Mouse (Mus musculus): Measurements from ENCODE around the gene Trim9.

Trim9 gene

DNA sequence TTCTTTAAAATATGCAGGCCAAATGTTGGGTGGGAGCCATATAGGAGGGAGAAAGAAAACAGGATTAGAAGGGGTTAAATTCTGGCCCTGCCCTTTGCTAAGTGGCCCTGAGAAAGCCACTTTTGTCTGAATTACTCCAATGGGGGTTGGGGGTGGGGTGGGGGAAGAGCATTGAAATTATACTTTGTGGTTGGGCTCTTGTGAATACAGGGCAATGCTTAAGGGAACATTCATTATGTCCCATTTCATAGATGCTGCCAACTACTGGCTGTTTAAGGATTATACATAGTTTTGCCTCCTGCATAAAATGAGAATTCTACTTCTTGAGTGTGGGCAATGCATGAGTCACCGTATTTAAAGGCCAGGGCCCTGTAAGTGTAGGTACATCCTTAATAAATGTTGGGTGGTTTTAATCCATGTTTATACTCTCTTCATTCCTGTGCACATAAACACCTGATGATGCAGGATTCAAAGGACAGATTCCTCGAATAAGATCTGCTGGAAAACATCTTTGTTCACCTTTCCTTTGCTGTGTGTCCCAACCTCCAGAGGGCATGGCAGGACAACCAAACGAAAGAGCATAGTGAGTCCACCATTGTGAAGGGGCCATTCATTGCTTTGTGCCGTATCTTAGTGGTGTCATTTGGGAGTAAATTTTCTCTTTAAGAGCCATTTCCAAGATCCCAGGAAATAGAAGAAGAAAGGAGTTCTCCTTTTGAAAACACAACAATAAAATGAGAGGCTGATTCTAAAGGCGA lies 53.3 kb downstream of the Trim9 start:
- H3K27me3 ChIP-seq (ENCODE audit: control insufficient read depth, insufficient read depth, low read length, poor library complexity, severe bottlenecking) = no peaks in the 10 kb centered on the region
- no peak for DNase-seq (ENCODE audit: low read depth, low spot score)
- H3K36me3 ChIP-seq (ENCODE audit: control insufficient read depth, insufficient read depth, low read length, poor library complexity, severe bottlenecking) = no peaks in the 10 kb centered on the region

DNA sequence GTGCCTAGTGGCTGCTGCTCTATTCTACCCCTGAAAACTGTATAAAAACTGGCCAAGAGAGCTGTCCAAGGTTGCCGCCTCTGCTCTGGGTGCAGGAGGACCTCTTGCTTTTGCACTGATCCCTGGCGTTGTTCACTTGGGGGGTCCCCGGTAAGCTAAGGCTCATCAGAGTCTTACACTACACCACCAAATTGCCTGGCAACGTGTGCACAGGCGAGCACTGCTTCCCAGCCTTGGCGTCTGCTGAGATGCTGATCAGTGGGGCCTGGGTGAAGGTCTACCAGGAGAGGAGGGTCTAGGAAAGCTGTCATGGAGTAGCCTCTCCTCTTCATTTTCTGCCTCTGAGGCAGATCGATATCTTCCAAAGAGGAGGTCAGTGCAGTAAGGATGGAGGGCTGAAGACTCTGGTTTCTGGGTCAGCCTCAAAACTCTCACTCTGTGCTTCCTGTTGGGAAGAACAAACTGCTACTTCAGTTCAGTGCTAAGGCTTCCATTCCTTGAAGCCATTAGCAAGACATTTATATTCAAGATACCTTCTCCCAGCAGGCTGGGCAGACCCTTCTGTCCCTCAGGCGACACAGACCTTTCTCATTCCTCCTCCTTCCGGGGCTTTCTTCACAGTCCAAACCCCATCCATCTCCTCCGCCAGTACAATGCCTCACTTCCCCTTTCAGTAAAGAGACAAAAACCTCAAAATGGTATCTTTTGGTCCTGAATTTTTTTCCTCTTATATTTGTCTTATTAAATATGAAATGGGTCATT lies 54.1 kb downstream of the Trim9 start:
- no peak for DNase-seq (ENCODE audit: low read depth, low spot score)
- no peaks in the 10 kb centered on the region for H3K27me3 ChIP-seq (ENCODE audit: control insufficient read depth, insufficient read depth, low read length, poor library complexity, severe bottlenecking)
- no peaks in the 10 kb centered on the region for H3K36me3 ChIP-seq (ENCODE audit: control insufficient read depth, insufficient read depth, low read length, poor library complexity, severe bottlenecking)

DNA sequence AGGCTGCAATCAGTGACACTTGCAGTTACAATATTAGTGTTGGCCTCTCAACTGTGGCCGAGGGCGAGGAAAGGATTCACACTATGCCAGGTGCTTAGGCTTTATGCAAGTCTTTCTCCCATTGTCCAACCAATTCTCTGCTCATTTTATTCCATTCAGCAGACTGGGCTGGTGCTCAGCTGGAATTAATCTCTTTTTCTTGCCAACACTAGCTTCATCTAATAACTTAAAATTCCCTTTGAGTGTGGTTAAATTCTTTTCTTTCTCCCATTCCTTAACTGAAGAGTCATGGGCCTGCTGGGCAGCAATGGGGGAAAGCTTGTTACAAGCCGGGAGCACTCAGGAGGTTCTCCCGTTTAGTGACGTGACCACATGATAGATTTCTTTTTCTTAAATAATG lies 61.9 kb downstream of the Trim9 start:
- DNase-seq (ENCODE audit: low read depth, low spot score) = no peak
- Histone ChIP-seq H3K36me3 (ENCODE audit: control insufficient read depth, insufficient read depth, low read length, poor library complexity, severe bottlenecking) (no peaks in the 10 kb centered on the region), H3K27me3 (ENCODE audit: control insufficient read depth, insufficient read depth, low read length, poor library complexity, severe bottlenecking) (no peaks in the 10 kb centered on the region)

DNA sequence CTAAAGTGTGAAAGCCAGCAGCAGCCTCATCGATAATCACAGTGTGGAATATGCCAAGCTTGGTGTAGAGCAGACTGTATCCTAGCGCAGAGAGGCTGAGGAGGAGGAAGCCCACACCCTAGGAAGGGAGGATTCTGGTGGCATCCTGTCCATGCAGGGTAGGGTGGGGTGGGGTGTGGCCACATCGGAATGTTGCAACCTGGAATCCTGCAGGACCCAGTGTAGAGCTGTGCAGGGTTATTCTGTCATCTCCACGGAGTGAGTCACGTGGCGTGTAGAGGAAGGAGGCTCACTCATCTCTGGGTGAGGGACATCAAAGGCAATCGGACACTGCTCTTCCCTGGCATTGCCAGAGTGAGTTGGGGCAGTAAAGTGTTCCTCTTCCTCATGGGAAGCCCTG lies 62.4 kb downstream of the Trim9 start:
- no peaks in the 10 kb centered on the region for H3K27me3 ChIP-seq (ENCODE audit: control insufficient read depth, insufficient read depth, low read length, poor library complexity, severe bottlenecking)
- no peaks in the 10 kb centered on the region for H3K36me3 ChIP-seq (ENCODE audit: control insufficient read depth, insufficient read depth, low read length, poor library complexity, severe bottlenecking)
- no peak for DNase-seq (ENCODE audit: low read depth, low spot score)

DNA sequence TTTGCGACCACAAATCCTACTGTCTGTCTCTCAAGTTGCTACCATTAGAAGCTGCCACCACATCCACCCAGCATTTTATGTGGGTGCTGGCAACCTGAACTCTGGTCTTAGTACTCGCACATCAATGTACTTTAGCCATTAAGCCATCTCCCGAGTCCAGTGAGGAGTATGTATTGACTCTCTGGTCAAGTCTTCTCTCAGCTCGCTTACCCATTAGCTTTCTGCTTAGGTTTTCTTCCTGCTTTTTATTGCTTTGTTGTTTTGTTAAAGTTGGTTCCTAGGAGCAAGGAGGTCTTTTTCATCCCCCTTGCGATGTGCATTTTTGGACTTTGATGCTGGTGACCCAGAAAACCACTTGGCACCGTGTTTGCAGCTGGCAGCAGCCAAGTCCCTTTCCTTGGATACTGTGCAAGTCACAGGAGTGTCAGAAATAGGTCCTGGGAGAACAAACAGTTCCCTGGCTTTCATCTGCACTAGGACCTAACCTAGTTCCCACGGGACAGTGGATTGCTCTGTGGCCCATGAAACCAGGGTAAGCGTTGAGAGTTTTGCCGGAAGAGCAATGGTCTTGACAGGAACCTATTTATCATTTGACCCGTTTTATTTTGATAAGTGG lies 64.2 kb downstream of the Trim9 start:
- Histone ChIP-seq H3K36me3 (ENCODE audit: control insufficient read depth, insufficient read depth, low read length, poor library complexity, severe bottlenecking) (no peaks in the 10 kb centered on the region), H3K27me3 (ENCODE audit: control insufficient read depth, insufficient read depth, low read length, poor library complexity, severe bottlenecking) (no peaks in the 10 kb centered on the region)
- DNase-seq (ENCODE audit: low read depth, low spot score) = no peak

DNA sequence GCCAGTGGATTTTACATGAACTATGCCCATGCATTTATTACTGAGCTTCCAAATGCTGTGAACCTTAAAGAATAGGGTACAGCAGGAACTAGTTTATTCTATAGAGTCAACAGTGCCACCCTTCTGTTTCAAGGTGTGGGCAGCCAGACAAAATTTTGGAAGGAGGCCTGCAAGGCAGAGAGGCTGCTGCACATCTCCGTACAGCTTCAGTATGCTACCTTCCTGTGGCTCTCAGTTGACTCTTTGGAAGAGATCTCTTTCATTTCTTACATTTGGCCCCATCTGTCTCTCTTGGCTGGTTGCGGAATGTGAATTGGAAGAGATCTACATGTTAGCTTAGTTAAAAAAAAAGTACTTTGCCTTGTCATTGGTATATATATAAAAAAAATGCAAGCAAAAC lies 66.5 kb downstream of the Trim9 start:
- no peaks in the 10 kb centered on the region for H3K27me3 ChIP-seq (ENCODE audit: control insufficient read depth, insufficient read depth, low read length, poor library complexity, severe bottlenecking)
- no peaks in the 10 kb centered on the region for H3K36me3 ChIP-seq (ENCODE audit: control insufficient read depth, insufficient read depth, low read length, poor library complexity, severe bottlenecking)
- DNase-seq (ENCODE audit: low read depth, low spot score) = no peak

DNA sequence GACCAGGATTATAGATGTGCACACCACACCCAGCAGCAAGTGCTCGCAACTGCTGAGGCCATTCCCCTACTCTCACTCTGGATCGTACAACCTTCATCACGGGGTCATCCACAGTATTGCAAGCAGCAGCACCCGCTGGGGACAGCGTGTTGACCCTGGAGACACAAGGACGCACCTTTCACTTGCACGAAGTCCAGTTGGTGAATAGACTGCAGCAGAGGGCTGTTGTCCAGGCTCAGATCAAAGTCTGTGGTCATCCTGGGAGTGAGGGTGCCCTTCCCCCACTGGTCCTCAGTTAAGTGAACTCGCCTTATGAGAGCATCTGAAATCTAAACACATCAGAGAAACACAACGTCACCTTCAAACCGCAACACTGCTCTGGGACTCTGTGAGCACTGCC lies 67.0 kb downstream of the Trim9 start:
- H3K36me3 ChIP-seq (ENCODE audit: control insufficient read depth, insufficient read depth, low read length, poor library complexity, severe bottlenecking) = no peaks in the 10 kb centered on the region
- DNase-seq (ENCODE audit: low read depth, low spot score) = no peak
- H3K27me3 ChIP-seq (ENCODE audit: control insufficient read depth, insufficient read depth, low read length, poor library complexity, severe bottlenecking) = no peaks in the 10 kb centered on the region

DNA sequence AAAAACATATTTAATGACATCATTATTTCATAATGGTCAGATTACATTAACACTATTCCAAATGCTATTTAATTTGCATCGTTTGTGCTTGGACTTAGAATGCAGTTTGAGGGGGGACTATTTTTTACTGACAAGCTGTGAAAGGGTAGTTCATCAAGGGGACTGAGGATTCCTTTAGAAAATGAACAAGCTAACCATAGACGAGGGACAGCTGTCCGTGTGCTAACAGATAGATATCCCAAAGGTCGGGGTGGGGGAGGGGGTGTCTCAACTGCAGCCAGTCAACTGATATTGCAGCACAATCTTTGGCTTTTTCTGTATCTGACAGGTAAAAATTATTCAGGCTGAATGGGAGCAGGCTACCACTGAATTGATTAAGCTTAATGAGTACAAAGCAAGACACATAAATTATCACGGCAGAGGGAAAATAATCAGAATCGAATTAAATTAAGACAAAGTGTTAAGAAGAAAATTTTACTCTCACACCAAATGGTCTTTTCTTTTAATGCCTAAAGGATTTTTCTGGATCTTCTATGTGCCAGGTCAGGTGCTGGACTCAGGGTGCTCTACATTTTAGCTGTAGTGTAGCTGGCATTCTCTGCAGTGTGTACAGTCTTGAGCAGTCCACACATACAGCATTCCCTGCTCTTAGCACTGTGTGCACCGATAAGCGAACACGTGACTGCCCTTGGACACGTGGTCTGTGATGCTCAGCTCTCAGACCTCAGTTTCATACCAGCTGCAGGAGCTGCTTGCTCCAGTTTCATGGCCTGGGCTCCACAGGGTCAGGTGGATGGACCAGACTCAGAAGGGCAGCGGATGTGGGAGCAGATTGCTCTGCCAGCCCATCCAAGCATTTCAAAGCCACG lies 70.1 kb downstream of the Trim9 start:
- DNase-seq (ENCODE audit: low read depth, low spot score) = no peak
- Histone ChIP-seq H3K36me3 (ENCODE audit: control insufficient read depth, insufficient read depth, low read length, poor library complexity, severe bottlenecking) (no peaks in the 10 kb centered on the region), H3K27me3 (ENCODE audit: control insufficient read depth, insufficient read depth, low read length, poor library complexity, severe bottlenecking) (no peaks in the 10 kb centered on the region)

DNA sequence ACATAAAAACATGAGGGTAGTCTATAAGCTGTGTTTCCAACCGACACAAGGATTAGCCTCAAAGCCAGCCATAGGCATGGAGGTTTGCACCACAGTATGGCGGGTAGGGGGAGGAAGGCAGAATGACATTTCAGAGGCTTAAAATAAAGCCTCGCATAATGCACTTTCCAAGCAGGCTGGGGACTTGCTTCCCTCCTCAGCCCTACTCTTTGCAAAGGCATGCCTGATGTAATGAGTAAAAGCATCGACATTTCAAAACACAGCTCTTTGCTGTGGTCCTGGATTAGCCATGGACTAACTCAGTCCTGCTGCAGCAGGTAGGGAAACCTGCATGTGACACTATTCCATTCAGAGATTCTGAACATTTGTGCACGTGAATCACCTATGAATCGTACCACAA lies 77.7 kb downstream of the Trim9 start:
- H3K27me3 ChIP-seq (ENCODE audit: control insufficient read depth, insufficient read depth, low read length, poor library complexity, severe bottlenecking) = no peaks in the 10 kb centered on the region
- H3K36me3 ChIP-seq (ENCODE audit: control insufficient read depth, insufficient read depth, low read length, poor library complexity, severe bottlenecking) = no peaks in the 10 kb centered on the region
- no peak for DNase-seq (ENCODE audit: low read depth, low spot score)

DNA sequence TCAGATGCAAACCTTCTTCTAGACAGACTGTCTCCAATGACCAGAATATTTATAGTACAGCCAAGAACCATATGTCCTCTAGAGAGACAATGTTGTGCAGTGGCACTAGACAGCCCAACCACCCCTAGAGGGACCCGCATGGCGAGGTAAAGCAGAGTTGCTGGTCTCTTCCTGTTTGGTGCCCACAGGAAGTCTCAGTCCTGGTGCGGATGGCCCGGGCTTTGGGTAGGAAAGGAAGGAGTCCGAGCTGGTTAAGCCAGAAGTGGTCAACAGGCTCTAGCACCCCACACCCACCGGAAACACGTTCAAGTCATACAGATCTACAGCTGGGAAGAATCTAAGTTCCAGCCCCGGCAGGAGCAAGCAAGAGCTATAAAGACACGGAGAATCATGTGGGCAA lies 80.1 kb downstream of the Trim9 start:
- no peaks in the 10 kb centered on the region for H3K36me3 ChIP-seq (ENCODE audit: control insufficient read depth, insufficient read depth, low read length, poor library complexity, severe bottlenecking)
- DNase-seq (ENCODE audit: low read depth, low spot score) = peak; percentile 2
- H3K27me3 ChIP-seq (ENCODE audit: control insufficient read depth, insufficient read depth, low read length, poor library complexity, severe bottlenecking) = no peaks in the 10 kb centered on the region

DNA sequence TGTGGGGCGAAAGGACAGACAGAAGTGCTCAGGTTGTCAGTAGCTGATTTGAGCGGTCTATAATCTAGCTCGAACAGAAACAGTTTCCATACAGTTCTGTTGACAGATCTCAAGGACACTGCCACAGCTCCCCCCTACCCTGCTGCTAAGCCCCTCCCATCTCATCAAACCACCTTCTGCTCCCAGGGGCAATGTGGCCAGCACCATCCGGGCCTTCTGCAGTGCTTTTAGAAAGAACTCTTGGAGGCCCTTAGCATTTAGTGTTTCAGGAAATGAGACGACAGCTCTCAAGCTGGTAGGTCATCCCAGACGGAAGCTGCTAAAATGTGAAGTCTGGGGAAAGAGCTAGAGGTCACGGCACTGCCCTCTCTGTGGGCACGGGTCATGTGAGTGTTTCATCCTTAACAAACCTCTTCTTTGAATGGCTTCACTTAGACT lies 80.9 kb downstream of the Trim9 start:
- DNase-seq (ENCODE audit: low read depth, low spot score) = peak; percentile 35
- H3K27me3 ChIP-seq (ENCODE audit: control insufficient read depth, insufficient read depth, low read length, poor library complexity, severe bottlenecking) = no peaks in the 10 kb centered on the region
- H3K36me3 ChIP-seq (ENCODE audit: control insufficient read depth, insufficient read depth, low read length, poor library complexity, severe bottlenecking) = no peaks in the 10 kb centered on the region

DNA sequence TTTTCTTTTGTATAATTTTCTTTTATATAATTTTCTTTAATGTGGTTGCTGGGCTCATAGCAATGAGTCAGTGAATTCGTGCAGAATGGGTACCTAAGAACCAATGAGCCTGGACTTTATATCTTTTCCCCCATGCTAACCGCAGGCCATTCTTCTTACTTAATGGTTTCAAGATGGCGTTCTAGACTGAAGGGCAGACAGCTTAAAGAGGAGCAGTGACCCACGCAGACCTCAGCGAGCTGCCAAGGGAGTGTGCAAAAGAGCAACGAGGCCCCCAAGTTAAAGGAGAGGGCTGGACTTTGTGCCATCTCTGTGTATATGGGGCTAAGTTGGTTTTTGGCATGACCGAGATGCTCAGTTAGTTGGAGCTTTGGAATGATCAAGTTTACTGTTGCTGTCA lies 83.7 kb downstream of the Trim9 start:
- Histone ChIP-seq H3K27me3 (ENCODE audit: control insufficient read depth, insufficient read depth, low read length, poor library complexity, severe bottlenecking) (no peaks in the 10 kb centered on the region), H3K36me3 (ENCODE audit: control insufficient read depth, insufficient read depth, low read length, poor library complexity, severe bottlenecking) (no peaks in the 10 kb centered on the region)
- no peak for DNase-seq (ENCODE audit: low read depth, low spot score)

DNA sequence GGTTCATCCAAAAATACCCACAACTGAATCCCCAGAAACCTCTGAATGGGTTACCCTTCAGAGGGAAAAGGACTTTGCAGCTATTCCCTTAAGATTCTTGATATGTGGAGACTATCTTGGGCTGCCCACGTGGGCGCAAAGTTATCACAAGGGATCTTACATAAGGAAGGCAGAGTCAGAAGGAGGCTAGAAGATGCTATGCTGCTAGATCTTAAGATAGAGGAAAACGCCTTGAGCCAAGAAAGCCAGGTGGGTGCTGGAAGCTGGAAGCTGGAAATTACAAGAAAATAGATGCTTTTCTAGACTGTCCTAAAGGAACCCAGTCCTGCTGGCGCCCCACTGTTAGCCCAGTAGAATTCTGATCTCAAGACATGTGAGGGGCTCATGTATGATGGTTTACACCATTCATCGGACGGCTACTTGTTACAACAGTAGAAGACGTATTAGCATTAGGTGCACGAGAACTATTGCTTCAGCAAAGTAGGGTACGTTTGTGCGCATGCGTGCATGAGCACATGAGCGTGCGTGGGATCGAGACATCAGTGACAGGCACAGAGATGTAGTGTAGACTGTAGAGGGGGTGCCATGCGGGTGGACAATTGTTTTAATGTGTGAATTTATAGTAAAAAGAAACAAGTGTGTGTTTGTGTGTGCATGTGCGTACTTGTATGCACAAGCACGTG lies 85.0 kb downstream of the Trim9 start:
- H3K27me3 ChIP-seq (ENCODE audit: control insufficient read depth, insufficient read depth, low read length, poor library complexity, severe bottlenecking) = no peaks in the 10 kb centered on the region
- H3K36me3 ChIP-seq (ENCODE audit: control insufficient read depth, insufficient read depth, low read length, poor library complexity, severe bottlenecking) = no peaks in the 10 kb centered on the region

DNA sequence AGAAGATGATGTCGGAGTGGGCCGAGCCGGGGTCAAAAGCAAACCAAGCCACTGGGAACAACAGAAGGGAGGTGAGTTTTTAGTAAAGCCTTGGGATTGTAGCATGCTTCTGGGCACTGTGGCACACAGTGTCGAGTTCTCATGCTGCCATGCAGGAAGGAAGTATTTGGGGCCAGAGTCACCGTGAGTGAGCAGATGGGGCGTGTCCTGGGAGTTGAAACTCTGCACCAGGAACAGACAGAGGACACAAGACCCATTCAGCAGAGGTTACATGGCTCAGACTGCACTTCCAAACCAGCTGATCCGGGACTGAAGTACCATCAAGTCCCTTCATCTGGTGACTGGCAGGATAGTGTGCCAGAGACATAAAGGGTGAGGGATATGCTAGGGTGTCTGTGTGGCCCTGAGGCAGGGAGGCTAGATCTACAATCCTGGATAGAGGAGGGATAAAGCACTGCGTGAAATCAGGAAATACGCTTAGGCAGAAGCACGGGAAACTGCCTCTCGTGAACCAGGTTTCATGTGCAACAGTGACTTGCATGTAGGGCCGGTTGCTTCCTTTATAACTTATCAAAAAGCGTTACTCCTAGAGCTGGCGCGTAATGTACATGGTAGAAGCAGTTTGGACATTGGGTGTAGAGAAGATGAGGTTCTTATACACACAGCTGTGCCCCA lies 96.1 kb downstream of the Trim9 start:
- no peak for DNase-seq (ENCODE audit: low read depth, low spot score)
- Histone ChIP-seq H3K36me3 (ENCODE audit: control insufficient read depth, insufficient read depth, low read length, poor library complexity, severe bottlenecking) (no peaks in the 10 kb centered on the region), H3K27me3 (ENCODE audit: control insufficient read depth, insufficient read depth, low read length, poor library complexity, severe bottlenecking) (peaks cover 1% of the 10 kb centered on the region; the same call in 1 of the 2 replicates)

More for the DNA sequence above, 85.0 kb downstream of the Trim9 start:
- no peak for DNase-seq (ENCODE audit: low read depth, low spot score)
